Mouse (Mus musculus) left cerebral cortex, postnatal 36 days (tissue): ENCODE results near the gene Upk2. TPM values are rescaled to one million over a fixed set of nuclear protein-coding genes. Genes with fewer than 3 reads are reported as not detected.

Experiments used
- DNase-seq, 2 experiments: peaks; one replicate each; pipeline ENCODE4 v3.0.0; 2021 to 2022; ENCODE audit warnings: low spot score in 2 of 2, mixed read lengths in 1 of 2
- intact Hi-C: fragments of 180-260 bp; cut with DNase I; formaldehyde crosslinking; loops from one replicate; pipeline ENCODE4 v1.15.1; 2025
- total RNA-seq, 2 experiments: library from RNA; stranded (reverse); gene quantifications; 2 replicates each; pipeline ENCODE4 v1.2.3; 2021

Gene Upk2
- total RNA-seq, 2 experiments from 2014 or later = not detected

- no peak for DNase-seq
- intact Hi-C loops = no loop called here
Measured at GRCm38 (mm10) chr9:44489651-44490085, 34.9 kb upstream of the Upk2 start.

GRCm38 (mm10) chr9:44488855-44489381, 34.1 kb upstream of the Upk2 start:
- intact Hi-C loops = no loop called here
- DNase-seq = no peak

- no peak for DNase-seq
- intact Hi-C loops = no loop called here
Measured at GRCm38 (mm10) chr9:44488416-44488815, 33.6 kb upstream of the Upk2 start.

- intact Hi-C loops = no loop called here
- no peak for DNase-seq
Measured at GRCm38 (mm10) chr9:44487441-44487840, 32.7 kb upstream of the Upk2 start.

- intact Hi-C loops = no loop called here
- no peak for DNase-seq
Measured at GRCm38 (mm10) chr9:44486741-44487421, 32.1 kb upstream of the Upk2 start.

- no peak for DNase-seq
- intact Hi-C loops = no loop called here
Measured at GRCm38 (mm10) chr9:44486335-44486734, 31.6 kb upstream of the Upk2 start.

GRCm38 (mm10) chr9:44485516-44486161, 30.9 kb upstream of the Upk2 start:
- no peak for DNase-seq
- intact Hi-C loops = no loop called here

- intact Hi-C loops = no loop called here
Measured at GRCm38 (mm10) chr9:44485105-44485515, 30.3 kb upstream of the Upk2 start.

GRCm38 (mm10) chr9:44484311-44485104, 29.7 kb upstream of the Upk2 start:
- no peak for DNase-seq
- intact Hi-C loops = no loop called here

More at GRCm38 (mm10) chr9:44485105-44485515, 30.3 kb upstream of the Upk2 start:
- DNase-seq = no peak

- intact Hi-C loops = no loop called here
- DNase-seq = peak; percentile 49 to 58
Measured at GRCm38 (mm10) chr9:44483510-44484044, 28.8 kb upstream of the Upk2 start.

GRCm38 (mm10) chr9:44483041-44483509, 28.3 kb upstream of the Upk2 start:
- intact Hi-C loops = no loop called here
- no peak for DNase-seq

GRCm38 (mm10) chr9:44482552-44482951, 27.8 kb upstream of the Upk2 start, which contains the start of gene Bcl9l:
Bcl9l (plus strand) TSS chr9:44482825.
- DNase-seq = peak; percentile 91
- intact Hi-C loops = no loop called here

GRCm38 (mm10) chr9:44482112-44482511, 27.3 kb upstream of the Upk2 start:
- intact Hi-C loops = no loop called here
- no peak for DNase-seq

- peak; percentile 89 for DNase-seq
- intact Hi-C loops = loop anchor here (1.0 to 2.0 kb wide), 3 partner anchors 19 to 26 kb away; partner anchors contain the start of gene Upk2
Measured at GRCm38 (mm10) chr9:44479628-44480428, 25.1 kb upstream of the Upk2 start.

- intact Hi-C loops = loop anchor here (1.0 to 2.0 kb wide), 2 partner anchors 20 to 25 kb away; partner anchors contain the start of gene Upk2
- DNase-seq = peak; percentile 76 to 80
Measured at GRCm38 (mm10) chr9:44478959-44479605, 24.3 kb upstream of the Upk2 start.

GRCm38 (mm10) chr9:44478229-44478921, 23.6 kb upstream of the Upk2 start:
- intact Hi-C loops = loop anchor here (2.0 kb wide), 1 partner anchor 20 kb away; no protein-coding TSS in a partner anchor
- DNase-seq = peak; percentile 70 to 73
